In the genomic region with DNA sequence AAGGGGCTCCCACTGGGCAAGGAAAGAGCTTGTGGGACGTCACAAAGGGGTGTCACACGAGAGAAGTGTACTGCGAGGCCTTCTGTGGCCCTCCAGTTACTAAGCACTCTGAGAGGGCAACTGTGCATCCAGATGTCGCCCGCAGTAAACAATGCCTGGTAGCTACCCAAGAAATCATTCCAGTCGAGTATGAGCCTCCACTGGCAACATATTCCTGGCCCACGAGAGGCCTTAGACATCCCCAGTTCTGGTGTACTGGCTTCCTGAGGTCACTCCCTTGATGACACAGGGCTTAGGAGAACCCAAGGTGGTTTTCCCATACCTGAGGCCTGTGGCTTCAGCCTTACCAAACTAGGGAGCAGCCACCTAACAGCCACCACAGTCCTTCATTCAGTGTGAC, we compare ENCODE assay signal across 9 mouse cellular contexts. TPM values are rescaled to one million over a fixed set of nuclear protein-coding genes. Genes with fewer than 3 reads are reported as not detected.
A peak's percentile ranks its signal among the peaks of the same experiment; 100 is the strongest.
DNase-seq lines count a peak whose midpoint lies in the region; ATAC-seq and TF ChIP-seq lines count a peak whose summit lies in the region.
"Had no signal": no experiment of that assay in that cellular context is flagged by ENCODE, and none has a peak within 500 bp of the region (broad histone marks: within the 10 kb centered on the region; RNA-seq: fewer than 3 reads in every experiment).

No protein-coding gene starts in this region.

- WGBS in heart, embryonic 13.5 days: 79% methylated on average over 7 of the region's 7 CpGs
- WGBS in lung, postnatal 0 days: 68% methylated on average over 7 of the region's 7 CpGs
- 55% methylated on average over 7 of the region's 7 CpGs for WGBS in hindbrain, embryonic 13.5 days
- WGBS in olfactory bulb, adult 2 months: 46% methylated on average over 7 of the region's 7 CpGs

- H3K27ac ChIP-seq in heart, embryonic 13.5 days (replicated peaks): peak overlapping the region; percentile 65; the same call in 1 of the 2 replicates
- H3K27ac ChIP-seq in lung, postnatal 0 days (ENCODE audit: low read length): peak overlapping the region; percentile 32; the same call in 1 of the 2 replicates
- peak overlapping the region; percentile 76 for H3K27ac ChIP-seq in hindbrain, embryonic 13.5 days
- peak overlapping the region; percentile 65 for H3K27ac ChIP-seq in olfactory bulb, adult 2 months (ENCODE audit: insufficient read depth, low read depth, low read length)

- ATAC-seq in heart, embryonic 13.5 days (ENCODE audit: extremely low read depth, insufficient number of reproducible peaks, low FRiP score, low TSS enrichment): no peak
- ATAC-seq in lung, postnatal 0 days: no peak
- ATAC-seq in hindbrain, embryonic 13.5 days (ENCODE audit: low FRiP score): no peak

- no peak overlapping the region for H3K4me3 ChIP-seq in heart, embryonic 13.5 days
- no peak overlapping the region for H3K4me3 ChIP-seq in lung, postnatal 0 days (ENCODE audit: low read depth, low read length)
- no peak overlapping the region for H3K4me3 ChIP-seq in hindbrain, embryonic 13.5 days
- H3K4me3 ChIP-seq in olfactory bulb, adult 2 months (ENCODE audit: insufficient read depth, low read depth, low read length): no peak overlapping the region

- H3K36me3 ChIP-seq in heart, embryonic 13.5 days: peaks cover 43% of the 10 kb centered on the region
- peaks cover 27% of the 10 kb centered on the region for H3K36me3 ChIP-seq in lung, postnatal 0 days (ENCODE audit: insufficient read depth, low read length)
- peaks cover 33% of the 10 kb centered on the region for H3K36me3 ChIP-seq in hindbrain, embryonic 13.5 days

- no peak for TF ChIP-seq CTCF in lung, postnatal 0 days (IDR thresholded peaks at IDR 0.05)
- TF ChIP-seq CTCF in olfactory bulb, adult 2 months (IDR thresholded peaks at IDR 0.05; ENCODE audit: insufficient read depth, low read depth, low read length): no peak

- no peak overlapping the region for H3K4me2 ChIP-seq in heart, embryonic 13.5 days
- no peak overlapping the region for H3K4me2 ChIP-seq in lung, postnatal 0 days (replicated peaks; ENCODE audit: low read depth, low read length)
- H3K4me2 ChIP-seq in hindbrain, embryonic 13.5 days: no peak overlapping the region

- H3K4me1 ChIP-seq in heart, embryonic 13.5 days: peaks cover 39% of the 10 kb centered on the region
- peaks cover 20% of the 10 kb centered on the region for H3K4me1 ChIP-seq in lung, postnatal 0 days (ENCODE audit: insufficient read depth, low read depth, low read length)
- peaks cover 41% of the 10 kb centered on the region for H3K4me1 ChIP-seq in hindbrain, embryonic 13.5 days (replicated peaks)
- peaks cover 43% of the 10 kb centered on the region for H3K4me1 ChIP-seq in olfactory bulb, adult 2 months (ENCODE audit: control insufficient read depth, insufficient read depth, low read length)

- no peaks in the 10 kb centered on the region for H3K27me3 ChIP-seq in heart, embryonic 13.5 days (replicated peaks)
- H3K27me3 ChIP-seq in lung, postnatal 0 days (replicated peaks; ENCODE audit: insufficient read depth, low read length): no peaks in the 10 kb centered on the region
- H3K27me3 ChIP-seq in hindbrain, embryonic 13.5 days: no peaks in the 10 kb centered on the region

- no peaks in the 10 kb centered on the region for H3K9me3 ChIP-seq in heart, embryonic 13.5 days
- H3K9me3 ChIP-seq in lung, postnatal 0 days (ENCODE audit: low read length): no peaks in the 10 kb centered on the region
- no peaks in the 10 kb centered on the region for H3K9me3 ChIP-seq in hindbrain, embryonic 13.5 days

- peak overlapping the region; percentile 57; the same call in 1 of the 2 replicates for H3K9ac ChIP-seq in heart, embryonic 13.5 days
- no peak overlapping the region for H3K9ac ChIP-seq in lung, postnatal 0 days (replicated peaks; ENCODE audit: low read depth)
- H3K9ac ChIP-seq in hindbrain, embryonic 13.5 days: no peak overlapping the region

- TF ChIP-seq POLR2A in olfactory bulb, adult 2 months (IDR thresholded peaks at IDR 0.05; ENCODE audit: insufficient read depth, low read depth, low read length): no peak

- no peak for DNase-seq in heart, adult 18-20 months
- DNase-seq in lung, postnatal 0 days (ENCODE audit: low spot score): no peak
- no peak for DNase-seq in lung, postnatal 10 days
- no peak for DNase-seq in right cerebral cortex, postnatal 36 days (ENCODE audit: low spot score in 2 of 2)
- DNase-seq in adrenal gland, adult 8-10 months: no peak
- DNase-seq: thymus, postnatal 14 days had no signal

- no peak for TF ChIP-seq EP300 in lung, postnatal 0 days (IDR thresholded peaks at IDR 0.05)

RNA-seq across cellular contexts. Expression of a gene that starts 31.4 kb away (rescaled TPM):
- 23.4 and 23.7 TPM in 2 replicates for polyA plus RNA-seq in heart, embryonic 13.5 days (2015; fragmentation: Nextera tagmentation; extraction: Ambion mirVana)
- 10 to 100 TPM; 19.3 to 26.3 TPM for total RNA-seq in heart, adult 18-20 months (2021)
- polyA plus RNA-seq in lung, postnatal 0 days (2015; fragmentation: Nextera tagmentation; extraction: Ambion mirVana): 43.2 and 52.1 TPM in 2 replicates
- polyA plus RNA-seq in hindbrain, embryonic 13.5 days (2015; fragmentation: Nextera tagmentation; extraction: Ambion mirVana): 27.9 and 28.1 TPM in 2 replicates
- 147 TPM in 1 of 2 replicates, not detected in the other for polyA plus RNA-seq in olfactory bulb, adult 2 months (2012; ENCODE audit: insufficient read depth, insufficient read length, low replicate concordance, missing spikeins)
- 100 to 1,000 TPM in 2 of 4 experiments, 10 to 100 TPM in 2; 86.1 to 106 (median 96.2) TPM for total RNA-seq in adrenal gland, adult 8-10 months (2022)

RNA-seq across cellular contexts. Expression of a gene that starts 34.6 kb away (rescaled TPM):
- 70.2 and 70.8 TPM in 2 replicates for polyA plus RNA-seq in heart, embryonic 13.5 days (2015; fragmentation: Nextera tagmentation; extraction: Ambion mirVana)
- 10 to 100 TPM; 57.9 to 69.7 TPM for total RNA-seq in heart, adult 18-20 months (2021)
- 69.5 and 75.7 TPM in 2 replicates for polyA plus RNA-seq in lung, postnatal 0 days (2015; fragmentation: Nextera tagmentation; extraction: Ambion mirVana)
- 59.8 and 62.9 TPM in 2 replicates for polyA plus RNA-seq in hindbrain, embryonic 13.5 days (2015; fragmentation: Nextera tagmentation; extraction: Ambion mirVana)
- polyA plus RNA-seq in olfactory bulb, adult 2 months (2012; ENCODE audit: insufficient read depth, insufficient read length, low replicate concordance, missing spikeins): not detected in 2 replicates
- 100 to 1,000 TPM; 120 to 216 (median 160) TPM for total RNA-seq in adrenal gland, adult 8-10 months (2022)

RNA-seq across cellular contexts. Expression of a gene that starts 45.1 kb away (rescaled TPM):
- 22.1 and 25.4 TPM in 2 replicates for polyA plus RNA-seq in heart, embryonic 13.5 days (2015; fragmentation: Nextera tagmentation; extraction: Ambion mirVana)
- 10 to 100 TPM; 21.8 to 23.3 TPM for total RNA-seq in heart, adult 18-20 months (2021)
- polyA plus RNA-seq in lung, postnatal 0 days (2015; fragmentation: Nextera tagmentation; extraction: Ambion mirVana): 18.7 and 25.5 TPM in 2 replicates
- 10.4 and 10.8 TPM in 2 replicates for polyA plus RNA-seq in hindbrain, embryonic 13.5 days (2015; fragmentation: Nextera tagmentation; extraction: Ambion mirVana)
- not detected in 2 replicates for polyA plus RNA-seq in olfactory bulb, adult 2 months (2012; ENCODE audit: insufficient read depth, insufficient read length, low replicate concordance, missing spikeins)
- 10 to 100 TPM; 12.2 to 39.5 (median 25.7) TPM for total RNA-seq in adrenal gland, adult 8-10 months (2022)
